Mouse (Mus musculus) limb, embryonic 11.5 days (tissue): ENCODE measurements at regions not wholly inside any gene's neighbourhood (a gene's known extent, or its start where the extent isn't known, plus 50 kb on each side); places are given as distances from the start of the nearest gene placed in this dataset.

Experiments used
- ATAC-seq: fragments of 200-750 bp; cut with Nextera tagmentation; 2 replicates; pipeline ENCODE4 v1.8.0; 2017; ENCODE audit warnings: low read depth; ENCODE audit not compliant: insufficient number of reproducible peaks, low FRiP score, low TSS enrichment
- DNase-seq: peaks from one replicate; pipeline ENCODE4 v3.0.0-alpha.2; 2015; ENCODE audit warnings: low spot score
- H3K27ac ChIP-seq: fragments of 300-500 bp; sonication (generic); replicated peaks from 2 replicates; pipeline ENCODE4 v1.5.1; 2014; ENCODE audit warnings: low read depth, mild to moderate bottlenecking, low read length
- H3K27me3 ChIP-seq: fragments of 300-500 bp; sonication (generic); 2 replicates; pipeline ENCODE4 v1.6.1; 2014; ENCODE audit warnings: mild to moderate bottlenecking, low read length, mixed read lengths; ENCODE audit not compliant: control insufficient read depth, insufficient read depth
- H3K36me3 ChIP-seq: fragments of 300-500 bp; sonication (generic); 2 replicates; pipeline ENCODE4 v1.6.1; 2014; ENCODE audit warnings: mild to moderate bottlenecking, low read length, moderate library complexity, mixed read lengths; ENCODE audit not compliant: control insufficient read depth, insufficient read depth
- H3K4me1 ChIP-seq: fragments of 300-500 bp; sonication (generic); 2 replicates; pipeline ENCODE4 v1.6.1; 2014; ENCODE audit warnings: low read length, mixed read lengths; ENCODE audit not compliant: control insufficient read depth, insufficient read depth
- H3K4me2 ChIP-seq: fragments of 300-500 bp; sonication (generic); 2 replicates; pipeline ENCODE4 v1.6.1; 2014; ENCODE audit warnings: low read depth, mild to moderate bottlenecking, moderate library complexity; ENCODE audit not compliant: severe bottlenecking
- H3K4me3 ChIP-seq: fragments of 300-500 bp; sonication (generic); 2 replicates; pipeline ENCODE4 v1.5.1; 2014; ENCODE audit warnings: low read depth, low read length
- H3K9ac ChIP-seq: fragments of 300-500 bp; sonication (generic); 2 replicates; pipeline ENCODE4 v1.6.1; 2014; ENCODE audit warnings: mild to moderate bottlenecking, low read length
- H3K9me3 ChIP-seq: fragments of 300-500 bp; sonication (generic); 2 replicates; pipeline ENCODE4 v1.6.1; 2016; ENCODE audit warnings: low read length; ENCODE audit not compliant: control insufficient read depth
- WGBS: fragments of 180-500 bp; shearing (Covaris S2); extraction: QIAGEN DNeasy Blood & Tissue Kit; methylation state at CpG from one replicate; pipeline ENCODE4 v1.1.7; 2014; 5-methylcytosine and 5-hydroxymethylcytosine counted together

- no peaks in the 10 kb centered on the region for H3K4me1 ChIP-seq
- WGBS, result 60% methylated on average over 2 of the region's 2 CpGs
- H3K36me3 ChIP-seq, result no peaks in the 10 kb centered on the region
- DNase-seq (no peak), ATAC-seq (no peak)
- H3K4me3 ChIP-seq, result no peak overlapping the region
- no peak overlapping the region for H3K27ac ChIP-seq
- no peak overlapping the region for H3K9ac ChIP-seq
- H3K4me2 ChIP-seq, result no peak overlapping the region
- peaks cover 5% of the 10 kb centered on the region; the same call in 1 of the 2 replicates for H3K27me3 ChIP-seq
- H3K9me3 ChIP-seq, result no peaks in the 10 kb centered on the region
Measured at GRCm38 (mm10) chr13:102307983-102308382, 385.4 kb upstream of the Cd180 start.

- H3K4me3 ChIP-seq, result no peak overlapping the region
- DNase-seq (no peak), ATAC-seq (no peak)
- H3K4me2 ChIP-seq, result no peak overlapping the region
- H3K36me3 ChIP-seq, result no peaks in the 10 kb centered on the region
- no peak overlapping the region for H3K9ac ChIP-seq
- H3K9me3 ChIP-seq, result no peaks in the 10 kb centered on the region
- H3K4me1 ChIP-seq, result no peaks in the 10 kb centered on the region
- no peak overlapping the region for H3K27ac ChIP-seq
- 69% methylated on average over 3 of the region's 3 CpGs for WGBS
- H3K27me3 ChIP-seq, result peaks cover 3% of the 10 kb centered on the region; the same call in 1 of the 2 replicates
Measured at GRCm38 (mm10) chr13:102312096-102312495, 381.3 kb upstream of the Cd180 start.

GRCm38 (mm10) chr13:102315921-102316692, 377.3 kb upstream of the Cd180 start:
- ATAC-seq (no peak), DNase-seq (no peak)
- 74% methylated on average over 3 of the region's 3 CpGs for WGBS
- H3K9ac ChIP-seq, result no peak overlapping the region
- H3K4me2 ChIP-seq, result no peak overlapping the region
- H3K27ac ChIP-seq, result no peak overlapping the region
- no peaks in the 10 kb centered on the region for H3K36me3 ChIP-seq
- H3K4me3 ChIP-seq, result no peak overlapping the region
- no peaks in the 10 kb centered on the region for H3K9me3 ChIP-seq
- no peaks in the 10 kb centered on the region; the same call in 1 of the 2 replicates for H3K27me3 ChIP-seq
- no peaks in the 10 kb centered on the region for H3K4me1 ChIP-seq

GRCm38 (mm10) chr13:102318891-102319404, 374.4 kb upstream of the Cd180 start:
- ATAC-seq, result no peak
- Histone ChIP-seq H3K27ac (no peak overlapping the region), H3K4me3 (no peak overlapping the region), H3K36me3 (no peaks in the 10 kb centered on the region), H3K27me3 (no peaks in the 10 kb centered on the region; the same call in 1 of the 2 replicates), H3K9ac (no peak overlapping the region), H3K9me3 (no peaks in the 10 kb centered on the region), H3K4me2 (no peak overlapping the region), H3K4me1 (no peaks in the 10 kb centered on the region)
- 91% methylated on average over 4 of the region's 4 CpGs for WGBS
- DNase-seq, result no peak

- no peaks in the 10 kb centered on the region for H3K9me3 ChIP-seq
- H3K4me3 ChIP-seq, result no peak overlapping the region
- H3K9ac ChIP-seq, result no peak overlapping the region
- no peak overlapping the region for H3K27ac ChIP-seq
- 80% methylated on average over 2 of the region's 2 CpGs for WGBS
- H3K27me3 ChIP-seq, result no peaks in the 10 kb centered on the region; the same call in 1 of the 2 replicates
- H3K4me1 ChIP-seq, result no peaks in the 10 kb centered on the region
- no peak for DNase-seq
- H3K4me2 ChIP-seq, result no peak overlapping the region
- ATAC-seq, result no peak
- no peaks in the 10 kb centered on the region for H3K36me3 ChIP-seq
Measured at GRCm38 (mm10) chr13:102319453-102319852, 373.9 kb upstream of the Cd180 start.

GRCm38 (mm10) chr13:102323876-102324275, 369.5 kb upstream of the Cd180 start:
- Histone ChIP-seq H3K36me3 (no peaks in the 10 kb centered on the region), H3K27ac (no peak overlapping the region), H3K9ac (no peak overlapping the region), H3K4me2 (no peak overlapping the region), H3K27me3 (no peaks in the 10 kb centered on the region; the same call in 1 of the 2 replicates), H3K4me1 (no peaks in the 10 kb centered on the region), H3K9me3 (no peaks in the 10 kb centered on the region), H3K4me3 (no peak overlapping the region)
- WGBS, result 90% methylated on average over 3 of the region's 3 CpGs
- ATAC-seq (no peak), DNase-seq (no peak)

- 84% methylated on average over 2 of the region's 2 CpGs for WGBS
- H3K4me3 ChIP-seq, result no peak overlapping the region
Measured at GRCm38 (mm10) chr13:102326003-102326402, 367.4 kb upstream of the Cd180 start.

GRCm38 (mm10) chr13:102326544-102326943, 366.8 kb upstream of the Cd180 start:
- H3K27me3 ChIP-seq, result no peaks in the 10 kb centered on the region
- H3K4me3 ChIP-seq, result no peak overlapping the region
- no peak overlapping the region for H3K9ac ChIP-seq
- ATAC-seq (no peak), DNase-seq (no peak)
- no peak overlapping the region for H3K4me2 ChIP-seq
- H3K4me1 ChIP-seq, result no peaks in the 10 kb centered on the region
- no peaks in the 10 kb centered on the region for H3K36me3 ChIP-seq
- H3K27ac ChIP-seq, result no peak overlapping the region
- WGBS, result 88% methylated on average over 2 of the region's 2 CpGs
- H3K9me3 ChIP-seq, result no peaks in the 10 kb centered on the region

More at GRCm38 (mm10) chr13:102326003-102326402, 367.4 kb upstream of the Cd180 start:
- H3K36me3 ChIP-seq, result no peaks in the 10 kb centered on the region
- no peak for DNase-seq
- no peak for ATAC-seq
- no peak overlapping the region for H3K27ac ChIP-seq
- H3K4me2 ChIP-seq, result no peak overlapping the region
- no peak overlapping the region for H3K9ac ChIP-seq
- H3K27me3 ChIP-seq, result no peaks in the 10 kb centered on the region
- H3K4me1 ChIP-seq, result no peaks in the 10 kb centered on the region
- no peaks in the 10 kb centered on the region for H3K9me3 ChIP-seq
